Mouse (Mus musculus): Measurements from ENCODE around the gene Phb.
"Not testable (repeated sequence)": the region's sequence is repeated elsewhere in the genome, so short reads cannot be mapped to it uniquely, and the experiment has no call there.

The Phb gene

GRCm38 (mm10) chr11:95650981-95651380 is 15.8 kb upstream of the Phb start:
- no peak for DNase-seq (ENCODE audit: low spot score in 2 of 2)

GRCm38 (mm10) chr11:95657449-95657848 is 9.3 kb upstream of the Phb start:
- DNase-seq (ENCODE audit: low spot score in 2 of 2) = no peak

- DNase-seq (ENCODE audit: low spot score in 2 of 2) = no peak
Observed at GRCm38 (mm10) chr11:95667177-95667576, 420 bp downstream of the Phb start.

- not testable (repeated sequence) for DNase-seq (ENCODE audit: low spot score in 2 of 2)
Observed at GRCm38 (mm10) chr11:95668086-95668485, 1.3 kb downstream of the Phb start.

- DNase-seq (ENCODE audit: low spot score in 2 of 2) = no peak
Observed at GRCm38 (mm10) chr11:95675498-95675897, 8.7 kb downstream of the Phb start.

- peak in 1 of 2 experiments; percentile 28 for DNase-seq (ENCODE audit: low spot score in 2 of 2)
Observed at GRCm38 (mm10) chr11:95676307-95676706, 9.6 kb downstream of the Phb start.

- no peak for DNase-seq (ENCODE audit: low spot score in 2 of 2)
Observed at GRCm38 (mm10) chr11:95677925-95678701, 11.4 kb downstream of the Phb start.

GRCm38 (mm10) chr11:95681995-95682601 is 15.3 kb downstream of the Phb start:
- DNase-seq (ENCODE audit: low spot score in 2 of 2) = no peak

- DNase-seq (ENCODE audit: low spot score in 2 of 2) = no peak
Observed at GRCm38 (mm10) chr11:95682946-95683345, 16.2 kb downstream of the Phb start.

- DNase-seq (ENCODE audit: low spot score in 2 of 2) = peak; percentile 57 to 66
Observed at GRCm38 (mm10) chr11:95686031-95686430, 19.3 kb downstream of the Phb start.

GRCm38 (mm10) chr11:95687084-95687656 is 20.4 kb downstream of the Phb start:
- DNase-seq (ENCODE audit: low spot score in 2 of 2) = no peak

- DNase-seq (ENCODE audit: low spot score in 2 of 2) = peak in 1 of 2 experiments; percentile 9
Observed at GRCm38 (mm10) chr11:95688515-95688914, 21.8 kb downstream of the Phb start.

GRCm38 (mm10) chr11:95688981-95689380 is 22.2 kb downstream of the Phb start:
- peak in 1 of 2 experiments; percentile 29 for DNase-seq (ENCODE audit: low spot score in 2 of 2)

- no peak for DNase-seq (ENCODE audit: low spot score in 2 of 2)
Observed at GRCm38 (mm10) chr11:95689544-95689943, 22.8 kb downstream of the Phb start.

GRCm38 (mm10) chr11:95698541-95698940 is 31.8 kb downstream of the Phb start:
- DNase-seq (ENCODE audit: low spot score in 2 of 2) = no peak

- no peak for DNase-seq (ENCODE audit: low spot score in 2 of 2)
Observed at GRCm38 (mm10) chr11:95700778-95701739, 34.3 kb downstream of the Phb start.

- no peak for DNase-seq (ENCODE audit: low spot score in 2 of 2)
Observed at GRCm38 (mm10) chr11:95704032-95704969, 37.5 kb downstream of the Phb start.

GRCm38 (mm10) chr11:95704970-95705330 is 38.2 kb downstream of the Phb start:
- DNase-seq (ENCODE audit: low spot score in 2 of 2) = no peak

GRCm38 (mm10) chr11:95709534-95710040 is 42.8 kb downstream of the Phb start:
- DNase-seq (ENCODE audit: low spot score in 2 of 2) = no peak

GRCm38 (mm10) chr11:95710478-95710877 is 43.7 kb downstream of the Phb start:
- DNase-seq (ENCODE audit: low spot score in 2 of 2) = no peak

Measured in right cerebral cortex, postnatal 36 days (tissue).